Mouse (Mus musculus): Measurements from ENCODE around the gene Auts2.

Auts2 gene

DNA sequence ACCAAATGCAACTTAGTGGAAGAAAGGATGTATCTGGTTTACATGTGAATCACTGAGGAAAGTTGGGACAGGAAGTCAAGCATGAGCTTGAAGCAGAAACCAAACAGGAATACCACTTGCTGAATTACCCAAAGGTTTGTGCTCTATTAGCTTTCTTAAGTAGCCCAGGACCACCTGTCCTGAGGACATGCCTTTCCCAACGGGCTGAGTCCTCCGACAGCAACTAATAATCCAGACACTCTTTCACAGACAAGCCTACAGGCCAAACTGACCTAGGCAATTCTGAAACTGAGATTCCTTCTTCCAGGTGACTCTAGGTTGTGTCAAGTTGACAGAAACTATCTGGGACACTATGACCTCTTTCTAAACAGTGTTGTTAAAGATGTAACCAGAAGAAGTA, 44.2 kb downstream of the Auts2 start:
- no peak for DNase-seq

- no peak for DNase-seq
Observed at GRCm38 (mm10) chr5:132498045-132498444, 45.1 kb downstream of the Auts2 start.

GRCm38 (mm10) chr5:132492793-132493192, 50.4 kb downstream of the Auts2 start:
- no peak for DNase-seq

- DNase-seq = no peak
Observed at GRCm38 (mm10) chr5:132492040-132492439, 51.1 kb downstream of the Auts2 start.

DNA sequence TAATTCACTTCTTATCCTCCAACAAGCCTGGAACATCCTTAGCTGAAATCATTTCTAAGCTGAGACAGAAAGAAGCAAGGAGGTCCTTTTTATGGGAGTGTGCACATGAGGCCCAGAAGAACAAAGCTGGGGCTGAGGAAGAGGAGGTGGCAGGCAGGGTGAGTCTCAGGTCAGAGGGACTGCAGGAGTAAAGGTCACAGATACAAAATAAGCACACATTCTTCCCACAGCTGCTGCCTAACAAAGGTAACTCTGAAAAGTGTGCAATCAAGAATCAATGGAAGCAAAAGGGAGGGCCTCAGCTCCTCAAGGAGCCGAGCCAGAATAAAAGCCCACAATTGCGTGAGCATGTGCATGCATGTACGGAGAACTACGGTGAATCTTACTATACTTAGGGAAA, 51.6 kb downstream of the Auts2 start:
- DNase-seq = no peak

DNA sequence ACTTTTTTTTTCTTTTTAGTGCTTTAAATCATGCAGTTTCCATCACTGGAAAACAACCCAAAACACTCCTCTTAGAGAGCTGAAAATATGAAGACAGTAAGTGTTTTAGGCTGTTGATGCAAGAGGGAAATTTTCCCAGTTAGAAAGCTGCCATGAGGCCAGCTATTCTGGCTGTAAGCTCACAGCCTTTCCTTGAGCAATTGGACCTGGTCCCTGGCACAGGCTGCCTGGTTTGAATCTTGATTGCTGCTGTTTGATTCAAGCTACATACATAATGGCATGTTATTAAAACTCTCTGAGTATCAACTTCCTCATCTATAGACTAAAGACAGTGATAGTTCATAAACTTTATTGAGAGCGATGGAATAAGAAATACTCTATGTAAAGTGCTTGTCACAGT, 52.8 kb downstream of the Auts2 start:
- DNase-seq = no peak

- no peak for DNase-seq
Observed at GRCm38 (mm10) chr5:132489736-132490313, 53.3 kb downstream of the Auts2 start.

- no peak for DNase-seq
Observed at GRCm38 (mm10) chr5:132486831-132487230, 56.3 kb downstream of the Auts2 start.

DNA sequence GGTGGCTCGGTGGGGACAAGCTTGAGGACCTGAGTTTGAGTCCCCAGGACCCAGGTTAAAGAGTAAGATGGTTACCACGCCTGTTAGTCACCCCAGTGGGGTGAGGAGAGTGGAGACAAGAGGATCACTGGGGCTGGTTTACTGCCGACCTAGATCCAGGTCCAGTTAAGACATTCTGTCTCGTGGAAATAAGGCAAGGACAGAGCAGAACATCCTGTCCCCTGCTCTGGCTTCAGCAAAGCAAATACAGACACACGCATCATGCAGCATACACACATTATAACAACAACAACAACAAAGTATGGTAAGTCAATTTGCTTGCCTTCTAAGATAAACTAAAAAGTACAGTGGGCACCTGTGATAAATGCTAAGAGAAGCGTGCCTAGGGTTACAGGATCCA, 57.1 kb downstream of the Auts2 start:
- DNase-seq = no peak

DNA sequence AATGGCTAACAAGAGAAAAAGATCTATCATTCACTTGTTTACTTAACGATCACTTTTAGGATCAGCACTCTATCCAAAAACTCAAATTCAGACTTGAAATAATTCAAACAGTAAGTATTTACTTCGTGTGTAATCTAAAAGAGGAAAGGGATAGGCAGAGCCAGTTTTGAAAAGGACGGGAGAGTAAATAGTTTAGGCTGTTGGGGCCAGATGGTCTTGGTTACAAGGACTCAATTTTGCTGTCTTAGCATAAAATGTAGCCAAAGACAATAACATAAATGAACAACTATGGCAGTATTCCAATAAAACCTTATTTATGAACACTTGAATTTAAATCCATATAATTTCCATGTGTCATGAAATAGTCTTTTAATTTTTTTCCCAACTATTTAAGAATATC, 57.7 kb downstream of the Auts2 start:
- no peak for DNase-seq

DNA sequence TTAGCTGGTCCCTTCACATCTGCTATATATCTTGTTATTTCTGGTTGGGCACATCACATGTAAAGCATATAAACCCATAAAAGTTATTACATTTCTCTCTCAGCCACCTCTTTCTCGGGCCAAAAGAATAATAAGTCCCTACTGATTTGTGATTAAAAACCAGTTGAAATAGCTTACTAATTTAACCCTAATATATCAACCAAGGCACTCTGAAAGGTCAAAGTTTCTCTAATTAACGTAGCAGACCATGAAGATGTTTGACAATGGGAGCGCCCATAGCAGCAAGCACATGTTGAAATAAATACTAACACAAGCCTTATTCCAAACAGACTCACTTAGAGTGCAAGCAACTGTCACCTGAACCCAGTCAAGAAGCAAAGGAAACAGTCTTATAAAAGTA, 61.7 kb downstream of the Auts2 start:
- DNase-seq = no peak

DNA sequence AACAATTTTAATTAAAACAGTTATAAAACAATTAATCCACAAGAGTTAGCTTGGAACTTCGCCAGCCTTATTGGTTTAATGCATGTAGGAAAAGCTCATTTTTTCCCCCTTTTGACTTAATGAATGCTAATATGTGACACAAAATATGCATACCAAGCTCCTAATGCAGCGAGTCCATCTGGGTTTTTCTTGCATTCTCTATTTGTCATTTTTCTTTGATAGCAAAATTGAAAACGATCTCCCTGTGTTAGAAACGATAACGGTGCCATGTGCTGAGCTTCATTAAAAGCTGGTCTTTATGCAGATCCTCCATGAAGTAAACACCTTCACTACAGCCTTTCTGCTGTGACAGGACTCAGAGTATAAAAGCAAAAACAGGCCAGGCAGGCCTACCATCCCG, 62.7 kb downstream of the Auts2 start:
- DNase-seq = no peak

DNA sequence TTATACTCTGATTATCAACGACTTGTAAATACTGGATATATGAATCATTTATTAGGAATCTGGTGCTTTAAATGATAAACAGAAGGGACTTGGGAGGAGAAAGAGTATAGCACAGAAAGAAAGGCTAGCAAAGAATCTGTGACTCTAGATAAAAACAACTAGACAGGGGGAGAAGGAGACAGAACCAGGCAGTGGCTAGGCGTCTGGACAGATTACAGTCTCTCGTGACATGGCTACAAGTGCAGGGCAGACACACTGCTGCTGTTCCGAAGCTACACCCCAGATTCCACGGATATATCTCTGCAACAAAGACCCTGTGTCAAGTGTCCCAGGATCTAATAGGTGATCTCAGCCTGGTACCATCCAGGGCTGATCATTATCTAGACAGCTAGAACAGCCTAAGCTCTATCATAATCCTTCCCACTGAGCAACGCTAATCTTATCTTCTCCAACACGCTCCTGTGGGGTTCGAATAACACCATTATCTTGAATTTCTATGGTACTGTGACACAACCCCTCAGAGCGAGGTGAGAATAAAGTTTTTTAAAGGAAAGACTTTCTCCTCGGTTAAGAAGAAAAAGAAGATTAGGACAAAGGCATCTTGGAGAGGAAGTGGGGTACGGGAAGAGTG, 63.8 kb downstream of the Auts2 start:
- DNase-seq = no peak

- DNase-seq = no peak
Observed at GRCm38 (mm10) chr5:132477533-132477932, 65.6 kb downstream of the Auts2 start.

GRCm38 (mm10) chr5:132472905-132473321, 70.2 kb downstream of the Auts2 start:
- no peak for DNase-seq

DNA sequence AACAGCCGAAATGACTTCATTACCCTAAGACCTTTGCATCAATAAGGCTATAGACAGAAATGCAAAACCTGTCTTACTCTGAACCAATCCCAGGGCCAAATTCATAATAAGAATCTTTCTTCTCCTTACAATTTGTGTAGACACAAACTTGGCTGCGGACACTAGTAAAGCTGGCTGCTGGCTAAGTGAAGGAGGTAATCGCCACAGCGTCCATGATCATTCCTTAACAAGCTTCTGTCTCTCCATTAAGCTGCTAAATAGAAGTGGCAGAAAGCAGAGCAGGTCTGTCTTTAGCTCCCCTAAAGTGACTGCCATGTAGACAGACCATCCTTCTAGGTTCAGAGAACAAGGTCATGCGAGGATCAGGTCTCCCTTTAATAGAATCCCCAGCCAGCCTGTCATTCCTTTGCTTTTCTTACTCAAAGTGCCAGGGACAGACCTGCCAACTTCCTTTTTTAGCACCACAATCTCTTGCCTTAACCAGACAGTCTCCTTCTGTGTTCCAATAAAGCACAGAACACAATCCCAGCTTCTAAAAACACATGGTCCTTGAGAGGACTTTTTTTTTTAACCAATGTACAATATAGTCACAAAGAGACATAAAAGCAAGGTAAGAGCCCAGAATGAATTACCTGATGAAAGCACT, 70.8 kb downstream of the Auts2 start:
- DNase-seq = no peak

- no peak for DNase-seq
Observed at GRCm38 (mm10) chr5:132467364-132467743, 75.8 kb downstream of the Auts2 start.

GRCm38 (mm10) chr5:132466427-132467363, 76.4 kb downstream of the Auts2 start:
- no peak for DNase-seq

DNA sequence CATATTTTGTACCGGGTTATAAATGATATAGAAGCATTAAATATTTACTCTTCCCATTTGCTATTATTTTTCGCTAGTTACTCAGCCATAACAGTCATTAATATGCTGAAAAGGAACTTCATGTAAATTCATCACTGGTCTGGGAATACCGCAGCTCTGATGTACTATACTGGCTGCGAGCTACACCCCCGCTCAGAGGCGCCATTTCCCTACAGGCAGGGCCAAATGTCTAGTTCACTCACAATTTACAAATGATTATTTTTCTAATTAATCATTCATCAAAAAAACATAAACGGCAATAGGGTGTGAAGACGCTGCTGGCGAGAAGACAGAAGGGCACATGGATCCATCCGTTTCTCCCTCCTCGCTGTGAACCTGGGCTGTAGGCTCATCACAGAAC, 80.6 kb downstream of the Auts2 start:
- DNase-seq = no peak

DNA sequence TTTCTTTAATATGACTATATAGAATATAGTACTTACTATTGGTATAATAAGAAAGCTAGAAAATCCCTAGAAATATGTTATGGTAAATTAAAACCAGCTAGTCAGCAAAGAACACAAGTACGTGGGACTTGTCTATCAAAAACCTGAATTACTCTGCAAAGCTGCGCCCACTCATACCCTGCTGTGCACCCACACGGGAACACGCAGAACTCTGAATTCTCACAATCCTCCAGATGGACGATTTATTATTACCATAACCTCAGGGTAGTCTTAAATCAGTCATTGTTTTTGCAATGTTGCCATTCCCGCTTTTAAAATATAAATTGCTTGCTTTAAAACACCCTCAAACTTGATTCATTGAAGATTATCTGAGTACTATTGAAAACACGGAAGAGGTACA, 84.6 kb downstream of the Auts2 start:
- DNase-seq = no peak

DNA sequence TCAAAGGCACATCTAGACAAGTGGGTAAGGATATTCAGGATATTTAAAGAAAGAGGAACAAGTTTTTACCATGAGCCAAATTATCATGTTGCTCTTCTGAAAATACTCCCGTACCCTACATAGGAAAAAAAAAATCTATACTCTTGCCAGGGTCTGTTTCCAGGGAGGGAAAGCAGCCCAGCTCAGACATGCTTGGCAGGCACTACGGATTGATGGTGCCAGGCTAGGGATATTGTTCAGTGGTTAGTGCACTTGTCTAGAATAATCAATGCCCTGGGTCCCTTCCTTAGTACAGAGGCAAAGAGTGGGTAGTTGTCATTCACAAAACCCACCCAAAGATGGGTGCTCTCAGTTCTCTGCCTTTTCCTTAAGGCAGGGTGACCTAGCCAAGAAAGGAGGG, 90.8 kb downstream of the Auts2 start:
- DNase-seq = no peak

- no peak for DNase-seq
Observed at GRCm38 (mm10) chr5:132450071-132450470, 93.1 kb downstream of the Auts2 start.

DNA sequence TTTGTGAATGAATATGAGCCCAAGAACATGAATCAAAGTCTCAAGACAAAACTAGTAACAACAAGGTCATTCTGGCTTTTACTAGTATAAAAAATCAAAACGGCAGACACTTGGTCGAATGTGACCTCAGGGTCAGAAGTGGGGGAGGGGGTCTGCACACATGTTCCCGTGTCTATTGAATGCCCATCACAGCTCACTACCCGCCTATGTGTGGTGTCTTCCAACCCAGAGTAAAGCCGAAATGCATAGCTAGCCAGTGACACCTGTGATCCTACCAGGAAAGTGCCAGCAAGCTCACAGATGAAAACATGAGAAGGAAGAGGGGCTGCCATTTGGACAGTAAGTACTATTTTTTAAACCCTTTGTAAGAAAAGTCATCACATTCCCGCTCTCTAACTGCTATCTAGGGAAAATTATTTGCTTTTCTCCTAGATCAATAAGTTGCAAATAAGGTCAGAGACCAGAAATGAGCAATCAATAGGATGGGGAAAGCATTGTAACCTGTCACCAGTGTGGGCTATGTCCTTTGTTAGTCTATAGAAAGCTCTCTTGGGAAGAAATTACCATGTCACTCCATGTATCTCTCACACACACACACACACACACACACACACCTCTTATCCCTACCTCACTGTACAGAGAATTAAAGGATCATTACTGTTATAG, 94.6 kb downstream of the Auts2 start:
- no peak for DNase-seq

Measured in thymus, postnatal 4 days (tissue).